Mouse (Mus musculus): ENCODE measurements around the gene Gabrr2. TPM values are rescaled to one million over a fixed set of nuclear protein-coding genes. Genes with fewer than 3 reads are reported as not detected.
A peak's percentile ranks its signal among the peaks of the same experiment; 100 is the strongest.
"Not testable (repeated sequence)": the region's sequence is repeated elsewhere in the genome, so short reads cannot be mapped to it uniquely, and the experiment has no call there.

Gene Gabrr2
- total and polyA plus RNA-seq, 3 experiments: 1.6 to 4.9 (median 2.6) TPM

GRCm38 (mm10) chr4:33119118-33119517 is 56.3 kb downstream of the Gabrr2 start:
- not testable (repeated sequence) for H3K4me1 ChIP-seq (ENCODE audit: control insufficient read depth, insufficient read depth, low read length); H3K36me3 ChIP-seq (ENCODE audit: control insufficient read depth, insufficient read depth, low read length); H3K4me3 ChIP-seq; H3K27me3 ChIP-seq (ENCODE audit: control insufficient read depth, insufficient read depth, low read length); H3K27ac ChIP-seq; H3K79me2 ChIP-seq (replicated peaks; ENCODE audit: control insufficient read depth, insufficient read depth, low read length); H3K9ac ChIP-seq (ENCODE audit: low read depth, low read length)
- WGBS: 5% methylated on average over 3 of the region's 3 CpGs
- 0 out of 2 replicates have a peak, but pooled peaks have one; percentile 24 for TF ChIP-seq EP300 (IDR thresholded peaks at IDR 0.05; ENCODE audit: insufficient read depth, low read depth, low read length)
- TF ChIP-seq CTCF (IDR thresholded peaks at IDR 0.05): peak; percentile 81
- intact Hi-C loops (cut with DNase I): loop anchor here (2.0 to 5.0 kb wide), 5 partner anchors 67 to 357 kb away; partner anchors contain the start of genes Ankrd6 and Ube2j1
- peak; percentile 46 to 74 for DNase-seq

GRCm38 (mm10) chr4:33124493-33124892 is 61.7 kb downstream of the Gabrr2 start:
- Histone ChIP-seq H3K27me3 (ENCODE audit: control insufficient read depth, insufficient read depth, low read length) (no peaks in the 10 kb centered on the region), H3K9ac (ENCODE audit: low read depth, low read length) (no peak overlapping the region), H3K4me1 (ENCODE audit: control insufficient read depth, insufficient read depth, low read length) (no peaks in the 10 kb centered on the region; the same call in 1 of the 2 replicates), H3K79me2 (replicated peaks; ENCODE audit: control insufficient read depth, insufficient read depth, low read length) (no peaks in the 10 kb centered on the region), H3K4me3 (no peak overlapping the region), H3K27ac (no peak overlapping the region), H3K36me3 (ENCODE audit: control insufficient read depth, insufficient read depth, low read length) (no peaks in the 10 kb centered on the region)
- intact Hi-C loops (cut with DNase I): loop anchor here (1.0 to 2.0 kb wide), 2 partner anchors 80 to 169 kb away; no protein-coding TSS in a partner anchor
- peak; percentile 32 to 43 for DNase-seq
- TF ChIP-seq EP300 (IDR thresholded peaks at IDR 0.05; ENCODE audit: insufficient read depth, low read depth, low read length) (no peak), CTCF (IDR thresholded peaks at IDR 0.05) (peak; percentile 79)
- WGBS: 72% methylated on average over 6 of the region's 6 CpGs

GRCm38 (mm10) chr4:33125409-33126084 is 62.7 kb downstream of the Gabrr2 start:
- no peak overlapping the region for H3K27ac ChIP-seq

GRCm38 (mm10) chr4:33132221-33132620 is 69.4 kb downstream of the Gabrr2 start, which contains the start of gene Gabrr1:
TSS of gene Gabrr1 (plus strand) at chr4:33132521.
- WGBS: 64% methylated on average over 11 of the region's 11 CpGs

More at GRCm38 (mm10) chr4:33125409-33126084, 62.7 kb downstream of the Gabrr2 start:
- no peak for DNase-seq
- Histone ChIP-seq H3K9ac (ENCODE audit: low read depth, low read length) (no peak overlapping the region), H3K4me1 (ENCODE audit: control insufficient read depth, insufficient read depth, low read length) (no peaks in the 10 kb centered on the region; the same call in 1 of the 2 replicates), H3K27me3 (ENCODE audit: control insufficient read depth, insufficient read depth, low read length) (no peaks in the 10 kb centered on the region), H3K79me2 (replicated peaks; ENCODE audit: control insufficient read depth, insufficient read depth, low read length) (no peaks in the 10 kb centered on the region), H3K4me3 (no peak overlapping the region), H3K36me3 (ENCODE audit: control insufficient read depth, insufficient read depth, low read length) (no peaks in the 10 kb centered on the region)
- 38% methylated on average over 10 of the region's 10 CpGs for WGBS
- TF ChIP-seq EP300 (IDR thresholded peaks at IDR 0.05; ENCODE audit: insufficient read depth, low read depth, low read length): no peak
- intact Hi-C loops (cut with DNase I): loop anchor here (2.0 kb wide), 1 partner anchor 79 kb away; no protein-coding TSS in a partner anchor

More at GRCm38 (mm10) chr4:33132221-33132620, 69.4 kb downstream of the Gabrr2 start, which contains the start of gene Gabrr1:
- intact Hi-C loops (cut with DNase I): no loop called here
- DNase-seq: no peak
- Histone ChIP-seq H3K27ac (no peak within 1 kb of the TSS), H3K27me3 (ENCODE audit: control insufficient read depth, insufficient read depth, low read length) (no peaks in the 10 kb centered on the region), H3K79me2 (replicated peaks; ENCODE audit: control insufficient read depth, insufficient read depth, low read length) (no peaks in the 10 kb centered on the region), H3K4me1 (ENCODE audit: control insufficient read depth, insufficient read depth, low read length) (no peaks in the 10 kb centered on the region), H3K4me3 (no peak within 1 kb of the TSS), H3K36me3 (ENCODE audit: control insufficient read depth, insufficient read depth, low read length) (no peaks in the 10 kb centered on the region), H3K9ac (ENCODE audit: low read depth, low read length) (no peak within 1 kb of the TSS)
- no peak for TF ChIP-seq CTCF (IDR thresholded peaks at IDR 0.05)
- no peak for TF ChIP-seq EP300 (IDR thresholded peaks at IDR 0.05; ENCODE audit: insufficient read depth, low read depth, low read length)
- TF ChIP-seq POLR2A (IDR thresholded peaks at IDR 0.05; ENCODE audit: insufficient read depth, low read depth, low read length): no peak

Other genes starting within 250 kb of the Gabrr2 start
- gene Ankrd6, start 112.2 kb upstream of the Gabrr2 start, total RNA-seq (2021): 1 to 10 TPM; 4.1 to 4.9 TPM
- 1.1 TPM in 2 replicates for gene Ankrd6, start 112.2 kb upstream of the Gabrr2 start, polyA plus RNA-seq (2012; rRNA removed)
- 100 to 1,000 TPM in 1 of 2 experiments, 10 to 100 TPM in 1; 81.2 to 101 TPM for gene Rragd, start 80.0 kb upstream of the Gabrr2 start, total RNA-seq (2021)
- 30.5 and 57.6 TPM in 2 replicates for gene Rragd, start 80.0 kb upstream of the Gabrr2 start, polyA plus RNA-seq (2012; rRNA removed)
- gene Ube2j1, start 31.6 kb upstream of the Gabrr2 start, total RNA-seq (2021): 10 to 100 TPM; 40.8 to 41.9 TPM
- 14.1 and 20.1 TPM in 2 replicates for gene Ube2j1, start 31.6 kb upstream of the Gabrr2 start, polyA plus RNA-seq (2012; rRNA removed)
- under 1 TPM; 0.27 to 0.50 TPM for gene Gabrr1, start 69.5 kb downstream of the Gabrr2 start, total RNA-seq (2021)
- 0.20 and 0.23 TPM in 2 replicates for gene Gabrr1, start 69.5 kb downstream of the Gabrr2 start, polyA plus RNA-seq (2012; rRNA removed)
- gene Pm20d2, start 126.7 kb downstream of the Gabrr2 start, total RNA-seq (2021): 10 to 100 TPM; 57.8 to 64.9 TPM
- 26.1 and 40.5 TPM in 2 replicates for gene Pm20d2, start 126.7 kb downstream of the Gabrr2 start, polyA plus RNA-seq (2012; rRNA removed)
- not detected for gene Srsf12, start 146.0 kb downstream of the Gabrr2 start, total RNA-seq (2021)
- not detected in 2 replicates for gene Srsf12, start 146.0 kb downstream of the Gabrr2 start, polyA plus RNA-seq (2012; rRNA removed)
- gene Pnrc1, start 227.2 kb downstream of the Gabrr2 start, total RNA-seq (2021): 100 to 1,000 TPM; 151 to 170 TPM
- 39.8 and 40.5 TPM in 2 replicates for gene Pnrc1, start 227.2 kb downstream of the Gabrr2 start, polyA plus RNA-seq (2012; rRNA removed)
- gene Rngtt, start 247.3 kb downstream of the Gabrr2 start, total RNA-seq (2021): 10 to 100 TPM in 1 of 2 experiments, 1 to 10 TPM in 1; 8.9 to 10.9 TPM
- 2.9 and 3.9 TPM in 2 replicates for gene Rngtt, start 247.3 kb downstream of the Gabrr2 start, polyA plus RNA-seq (2012; rRNA removed)

Measured in heart, adult 2 months (tissue).